Mouse (Mus musculus) B cell, adult 2 months (primary cell): ENCODE results near the gene Kcnh8.

Source experiments
- DNase-seq, 2 experiments: peaks; one replicate each; pipeline ENCODE4 v3.0.0; 2022

The Kcnh8 gene

GRCm38 (mm10) chr17:52602093-52602780, at the start of gene Kcnh8:
Gene Kcnh8 (plus strand): TSS chr17:52602709.
- DNase-seq: peak in 1 of 2 experiments; percentile 3

- DNase-seq: peak; percentile 61 to 62
Measured at GRCm38 (mm10) chr17:52559961-52560720, 42.4 kb upstream of the Kcnh8 start.

GRCm38 (mm10) chr17:52565467-52566155, 36.9 kb upstream of the Kcnh8 start:
- DNase-seq: no peak

DNA sequence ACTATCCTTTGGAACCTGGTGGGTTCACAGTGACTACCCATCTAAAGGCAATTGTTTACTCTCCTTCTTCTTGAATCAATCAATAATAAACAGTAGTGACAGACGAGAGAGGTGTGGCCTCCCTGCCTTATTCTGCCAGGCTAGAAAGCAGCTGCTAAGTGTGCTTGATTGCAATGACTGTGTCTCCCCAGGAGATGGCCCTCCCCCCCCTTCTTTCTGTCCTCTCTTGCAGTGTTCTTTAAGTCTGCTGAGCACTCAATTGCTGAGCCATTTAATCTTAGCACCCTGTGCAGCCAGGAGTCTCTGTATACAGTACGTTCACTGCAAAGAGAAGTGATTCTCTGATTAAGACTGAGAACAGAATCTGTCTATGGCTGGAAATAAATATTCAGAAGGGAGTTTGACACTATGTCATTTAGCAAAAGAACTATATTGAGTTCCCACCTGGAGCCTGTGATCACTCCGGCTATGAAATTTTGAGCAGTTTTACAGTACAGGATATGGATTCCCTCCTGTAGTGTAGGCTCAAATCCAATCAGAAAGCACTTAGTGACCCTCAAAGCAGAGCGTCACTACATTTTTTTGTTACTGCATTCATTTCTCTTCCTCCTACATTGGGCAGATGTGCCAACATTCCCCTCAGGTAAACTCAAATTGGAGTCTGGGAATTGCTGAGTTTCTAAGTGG, 32.8 kb upstream of the Kcnh8 start:
- no peak for DNase-seq

GRCm38 (mm10) chr17:52572229-52572628, 30.3 kb upstream of the Kcnh8 start:
- DNase-seq: no peak

- peak in 1 of 2 experiments; percentile 4 for DNase-seq
Measured at GRCm38 (mm10) chr17:52591503-52592194, 10.9 kb upstream of the Kcnh8 start.

DNA sequence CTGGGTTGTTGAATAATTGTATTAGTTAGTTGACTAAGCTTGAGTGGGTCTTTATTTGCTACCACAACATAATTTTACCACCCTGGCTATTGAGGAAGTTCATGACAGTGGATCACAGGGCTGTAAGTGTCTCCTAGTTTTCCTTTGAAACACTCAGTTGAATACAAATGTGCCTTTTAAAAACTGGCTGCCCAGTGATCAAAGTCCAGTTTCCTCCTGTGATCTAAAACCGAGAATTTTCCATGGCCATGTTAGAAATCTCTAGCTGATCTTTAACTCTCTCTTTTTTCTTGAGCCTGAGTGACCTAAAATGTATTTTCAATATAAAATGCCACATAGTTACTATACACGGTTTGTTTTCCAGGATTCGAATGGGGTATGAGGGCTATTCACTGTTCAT, 3.4 kb upstream of the Kcnh8 start:
- DNase-seq: no peak

DNA sequence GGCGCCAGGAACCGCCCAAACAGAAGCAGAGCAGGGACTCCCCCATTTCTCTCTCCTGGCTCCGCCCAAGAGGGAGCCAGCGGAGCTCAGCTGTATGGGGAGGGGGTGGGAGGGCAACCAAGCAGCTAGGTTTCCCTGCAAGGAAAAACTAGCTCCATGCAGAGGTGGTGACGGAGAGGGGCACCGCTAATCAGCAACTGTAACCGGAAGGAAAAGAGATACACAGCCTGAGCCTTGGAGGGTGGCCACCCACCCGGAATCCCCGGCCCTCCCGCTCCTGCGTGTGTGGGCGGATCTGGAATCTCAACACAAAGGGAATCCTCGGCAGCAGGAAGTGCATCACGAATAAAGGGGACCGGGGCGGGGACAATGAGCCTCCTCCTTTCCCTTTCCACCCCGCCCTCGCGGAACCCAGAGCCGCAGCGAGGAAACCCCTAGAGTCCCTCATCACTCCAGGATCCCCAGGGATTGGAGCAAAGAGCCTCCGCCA, 1.6 kb upstream of the Kcnh8 start:
- DNase-seq: peak; percentile 7 to 8

DNA sequence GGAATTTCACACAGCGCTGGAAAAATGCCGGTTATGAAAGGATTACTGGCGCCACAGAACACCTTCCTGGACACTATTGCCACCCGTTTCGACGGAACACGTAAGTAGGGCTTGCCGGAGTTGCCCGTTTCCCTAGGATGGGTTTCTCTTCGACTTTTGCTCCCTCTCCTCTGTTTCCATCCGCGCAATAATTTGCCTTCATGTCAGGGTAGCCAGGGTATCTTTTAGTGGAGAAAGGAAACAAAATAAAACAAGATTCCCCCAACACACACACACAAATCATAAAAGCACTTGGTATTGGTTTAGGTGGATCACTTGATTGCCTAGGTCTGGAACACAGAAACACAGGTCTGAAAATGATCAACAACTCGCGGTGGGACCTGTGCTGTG, 267 bp downstream of the Kcnh8 start:
- no peak for DNase-seq

DNA sequence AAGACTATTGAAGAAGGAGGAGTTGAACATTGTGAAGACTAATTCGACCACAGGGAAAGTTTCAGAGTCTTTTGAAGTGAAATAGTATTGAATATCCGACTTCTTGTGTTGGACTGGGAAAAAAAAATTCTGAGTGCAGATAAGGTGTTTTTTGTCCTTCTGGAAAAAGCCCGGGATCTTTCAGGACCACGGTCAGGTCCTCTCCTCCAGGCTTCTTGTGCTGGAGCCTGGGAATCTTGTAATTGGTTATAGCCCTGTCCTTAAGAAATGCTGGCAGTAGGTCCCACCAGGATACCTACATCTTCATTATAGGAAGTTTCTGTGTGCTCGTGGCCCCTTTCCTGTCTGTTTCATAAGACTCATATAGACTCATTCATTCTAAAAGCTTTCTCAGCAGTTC, 902 bp downstream of the Kcnh8 start:
- DNase-seq: no peak

DNA sequence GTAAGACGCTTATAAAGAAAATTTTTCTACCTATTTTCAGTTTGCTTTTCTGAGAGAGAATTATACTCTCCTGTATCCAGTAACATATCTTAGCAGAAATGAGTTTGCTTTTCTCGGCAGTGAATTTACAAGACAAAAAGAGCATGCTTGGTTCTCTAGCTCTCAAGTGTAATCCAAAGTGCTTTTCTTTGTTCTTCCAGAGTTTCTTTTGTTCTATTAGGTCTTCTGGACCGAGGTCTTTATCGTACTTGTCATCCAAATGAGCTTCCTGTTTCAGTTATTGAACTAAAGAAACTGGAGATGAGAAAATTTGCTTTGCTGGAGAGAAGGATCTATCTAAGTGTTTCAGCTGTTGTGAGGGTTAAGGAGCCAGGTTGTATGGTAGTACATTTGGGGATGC, 8.9 kb downstream of the Kcnh8 start:
- no peak for DNase-seq

GRCm38 (mm10) chr17:52649186-52649585, 46.7 kb downstream of the Kcnh8 start:
- no peak for DNase-seq

GRCm38 (mm10) chr17:52691988-52692387, 89.5 kb downstream of the Kcnh8 start:
- no peak for DNase-seq

- DNase-seq: no peak
Measured at GRCm38 (mm10) chr17:52701944-52702343, 99.4 kb downstream of the Kcnh8 start.

- DNase-seq: no peak
Measured at GRCm38 (mm10) chr17:52712319-52712718, 109.8 kb downstream of the Kcnh8 start.

DNA sequence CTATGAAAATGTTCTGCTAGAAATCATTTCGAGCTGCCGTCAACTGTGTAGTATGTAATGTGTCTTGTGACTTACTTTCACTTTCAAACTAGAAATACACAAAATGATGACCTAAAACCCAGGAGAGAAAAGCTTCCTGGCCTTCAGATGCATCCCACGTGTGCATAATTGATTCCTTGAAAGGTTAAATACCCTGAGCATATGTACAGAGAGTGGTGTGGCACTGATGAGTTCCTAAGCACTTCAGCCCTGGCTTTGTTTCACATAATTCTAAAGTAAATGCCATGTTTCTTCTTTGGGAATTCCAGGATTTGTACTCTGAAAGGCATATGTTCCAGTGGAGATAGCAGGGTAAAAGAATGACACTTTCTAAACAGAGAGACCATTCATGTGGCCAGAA, 119.7 kb downstream of the Kcnh8 start:
- DNase-seq: no peak

GRCm38 (mm10) chr17:52728806-52729205, 126.3 kb downstream of the Kcnh8 start:
- DNase-seq: no peak

DNA sequence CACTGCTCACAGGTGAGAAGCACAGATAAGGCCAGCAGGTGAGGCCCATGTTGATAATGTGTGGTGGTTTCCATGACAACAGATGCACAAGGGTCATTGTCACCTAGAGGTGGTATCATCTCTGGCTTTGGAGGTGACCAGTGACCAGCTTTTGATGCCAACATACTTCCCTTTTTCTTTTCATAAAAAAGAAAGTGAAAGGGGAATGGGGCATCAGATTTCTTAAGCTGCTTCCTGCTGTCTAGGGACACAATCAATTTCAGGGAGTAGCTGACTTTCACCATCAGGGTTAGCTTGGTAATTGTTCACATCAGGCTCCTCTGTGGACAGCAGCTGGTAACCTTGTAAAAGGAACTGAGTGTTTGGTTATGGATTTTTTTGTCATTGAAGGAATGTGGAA, 135.9 kb downstream of the Kcnh8 start:
- DNase-seq: no peak

DNA sequence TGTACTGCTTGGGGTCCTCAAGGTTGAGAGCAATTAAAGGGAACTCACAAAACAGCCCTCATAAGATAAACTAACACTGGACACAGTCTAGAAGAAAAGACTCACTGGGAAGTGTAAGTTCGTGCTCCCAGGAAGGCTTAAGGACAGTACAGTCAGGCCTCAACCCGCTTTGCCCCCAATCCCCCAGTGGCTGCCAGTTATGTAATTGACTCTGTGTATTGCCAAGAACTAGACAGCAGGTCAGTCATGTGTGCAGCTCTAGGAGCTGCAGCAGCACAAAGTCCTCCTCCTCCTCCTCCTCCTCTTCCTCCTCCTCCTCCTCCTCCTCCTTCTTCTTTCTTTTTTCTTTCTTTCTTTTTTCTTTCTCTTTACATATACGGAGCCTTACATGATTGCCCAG, 185.6 kb downstream of the Kcnh8 start:
- no peak for DNase-seq

- no peak for DNase-seq
Measured at GRCm38 (mm10) chr17:52804463-52804862, 202.0 kb downstream of the Kcnh8 start.

- DNase-seq: no peak
Measured at GRCm38 (mm10) chr17:52810773-52811172, 208.3 kb downstream of the Kcnh8 start.

- no peak for DNase-seq
Measured at GRCm38 (mm10) chr17:52819007-52819406, 216.5 kb downstream of the Kcnh8 start.
